Mouse (Mus musculus) neural tube, embryonic 10.5 days (tissue): ENCODE measurements around the gene Mfap1a.
"Not testable (repeated sequence)": the region's sequence is repeated elsewhere in the genome, so short reads cannot be mapped to it uniquely, and the experiment has no call there.

Experiments used
- DNase-seq: peaks from one replicate; pipeline ENCODE4 v3.0.0-alpha.2; 2017; ENCODE audit warnings: low spot score; ENCODE audit errors: extremely low spot score

Mfap1a gene

DNA sequence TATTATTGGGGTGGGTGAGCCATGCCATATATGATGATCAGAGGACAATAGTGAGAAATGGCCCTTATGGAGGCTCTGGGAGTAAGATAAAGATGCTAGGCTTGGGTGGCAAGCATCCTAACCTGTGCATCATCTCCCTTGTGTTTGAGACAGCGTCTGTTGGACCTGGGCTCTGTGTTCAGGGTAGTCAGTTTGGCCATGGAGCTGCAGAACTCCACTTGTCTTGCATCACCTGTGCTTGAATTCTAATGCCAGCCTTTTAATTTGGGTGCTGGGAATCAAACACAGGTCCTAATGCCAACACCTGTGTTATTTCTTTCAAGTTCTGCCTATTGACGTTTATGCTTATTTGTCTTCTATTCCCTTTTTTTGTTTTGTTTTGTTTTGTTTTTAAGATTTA lies 31.2 kb downstream of the Mfap1a start:
- DNase-seq = not testable (repeated sequence)

- DNase-seq = no peak
Observed at GRCm38 (mm10) chr2:121474180-121474535, 32.3 kb downstream of the Mfap1a start.

GRCm38 (mm10) chr2:121473301-121474179 lies 32.9 kb downstream of the Mfap1a start, which contains the start of gene Mfap1b:
Gene Mfap1b (minus strand): TSS chr2:121474067.
- peak; percentile 78 for DNase-seq

- not testable (repeated sequence) for DNase-seq
Observed at GRCm38 (mm10) chr2:121472783-121473182, 33.7 kb downstream of the Mfap1a start.

GRCm38 (mm10) chr2:121468982-121469381 lies 37.5 kb downstream of the Mfap1a start:
- not testable (repeated sequence) for DNase-seq

GRCm38 (mm10) chr2:121460071-121460470 lies 46.4 kb downstream of the Mfap1a start:
- no peak for DNase-seq

GRCm38 (mm10) chr2:121456692-121457642 lies 49.5 kb downstream of the Mfap1a start, which contains the start of gene Serinc4:
Gene Serinc4 (minus strand): TSS chr2:121456781.
- DNase-seq = peak; percentile 87

DNA sequence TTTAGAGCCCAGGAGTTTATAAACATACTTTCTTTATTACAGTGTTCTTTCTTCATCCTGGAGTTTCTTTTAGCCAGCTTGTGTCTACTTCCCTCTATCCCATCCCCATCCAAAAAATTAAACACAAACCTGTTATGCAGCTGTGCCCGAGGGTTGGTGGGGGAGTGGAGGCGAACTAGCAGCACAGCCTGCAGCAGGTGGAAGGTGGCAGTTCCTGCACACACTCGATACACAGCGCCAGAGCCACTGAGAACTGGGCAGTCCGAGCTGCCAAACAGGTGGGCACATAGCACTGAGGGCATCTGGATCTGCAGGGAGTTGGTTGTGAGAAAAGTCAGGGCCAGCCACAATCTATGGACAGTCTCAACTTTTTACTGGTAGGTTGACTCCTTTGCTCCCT lies 50.9 kb downstream of the Mfap1a start:
- DNase-seq = peak; percentile 6

- no peak for DNase-seq
Observed at GRCm38 (mm10) chr2:121453917-121454316, 52.5 kb downstream of the Mfap1a start.

GRCm38 (mm10) chr2:121452990-121453389 lies 53.5 kb downstream of the Mfap1a start, which contains the start of gene Hypk:
Gene Hypk (plus strand): TSS chr2:121453290.
- no peak for DNase-seq

DNA sequence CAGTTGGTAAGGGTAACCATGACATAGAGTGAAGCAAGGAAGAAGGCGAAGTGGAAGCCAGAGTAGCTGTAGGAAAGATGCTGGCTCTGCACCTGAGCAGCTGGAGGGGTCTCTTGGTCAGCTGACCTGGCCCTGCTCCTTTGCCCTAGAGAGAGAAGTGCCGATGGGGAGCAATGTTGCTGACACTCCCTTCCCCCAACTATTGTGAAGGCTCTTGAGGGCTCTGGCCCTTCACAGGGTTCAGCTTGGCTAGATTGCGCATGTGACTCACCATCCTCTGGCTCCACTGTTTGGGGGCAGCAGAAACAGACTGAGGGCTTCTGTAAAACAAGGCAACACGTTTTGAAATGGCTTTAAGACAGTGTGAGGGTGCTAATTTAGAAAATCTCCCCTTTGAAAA lies 54.1 kb downstream of the Mfap1a start:
- DNase-seq = no peak

- no peak for DNase-seq
Observed at GRCm38 (mm10) chr2:121450093-121450492, 56.4 kb downstream of the Mfap1a start.

- DNase-seq = no peak
Observed at GRCm38 (mm10) chr2:121449545-121450011, 56.9 kb downstream of the Mfap1a start.

- peak; percentile 99 for DNase-seq
Observed at GRCm38 (mm10) chr2:121448739-121449535, 57.5 kb downstream of the Mfap1a start, which contains the start of gene Serf2. Gene Serf2 (plus strand): TSS chr2:121449195.

DNA sequence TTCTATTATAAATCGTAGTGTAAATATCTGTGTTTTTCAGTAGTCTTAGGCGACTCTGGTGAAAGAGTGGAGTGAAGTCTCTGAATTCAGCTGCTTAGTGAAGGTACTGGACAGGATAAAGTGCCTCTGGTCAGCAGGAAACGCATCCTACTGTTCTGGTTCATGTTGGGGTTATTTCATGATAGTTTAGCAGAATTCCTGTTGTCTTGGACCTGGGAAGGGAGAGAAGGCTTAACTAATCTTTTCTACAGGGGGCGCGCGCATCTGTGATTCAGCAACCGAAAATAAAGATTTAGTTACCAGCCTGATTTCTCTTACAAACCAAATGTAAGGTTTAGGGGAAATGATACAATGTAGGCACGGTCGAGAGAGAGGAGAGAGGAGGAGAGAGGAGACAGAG lies 58.3 kb downstream of the Mfap1a start:
- DNase-seq = no peak

- DNase-seq = no peak
Observed at GRCm38 (mm10) chr2:121447006-121447405, 59.5 kb downstream of the Mfap1a start.

DNA sequence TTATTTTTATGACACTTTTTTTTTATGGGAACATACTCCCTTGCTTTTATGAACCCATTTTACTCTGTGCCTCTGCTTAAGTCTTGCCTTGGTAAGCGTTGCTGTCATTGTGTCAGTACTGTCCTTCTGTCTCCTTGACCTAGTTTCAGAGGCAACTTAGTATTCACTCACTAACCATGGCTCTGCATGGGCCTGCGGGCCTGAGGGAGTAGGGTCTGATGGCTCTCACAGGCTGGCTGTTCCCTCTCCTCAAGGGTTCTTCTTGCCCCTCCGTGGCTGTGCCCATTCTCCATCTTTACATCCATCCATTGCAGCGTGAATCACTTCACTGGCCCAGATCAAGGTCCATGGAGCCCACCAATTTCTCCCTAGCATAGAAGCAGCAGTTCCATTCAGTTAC lies 60.0 kb downstream of the Mfap1a start:
- no peak for DNase-seq

DNA sequence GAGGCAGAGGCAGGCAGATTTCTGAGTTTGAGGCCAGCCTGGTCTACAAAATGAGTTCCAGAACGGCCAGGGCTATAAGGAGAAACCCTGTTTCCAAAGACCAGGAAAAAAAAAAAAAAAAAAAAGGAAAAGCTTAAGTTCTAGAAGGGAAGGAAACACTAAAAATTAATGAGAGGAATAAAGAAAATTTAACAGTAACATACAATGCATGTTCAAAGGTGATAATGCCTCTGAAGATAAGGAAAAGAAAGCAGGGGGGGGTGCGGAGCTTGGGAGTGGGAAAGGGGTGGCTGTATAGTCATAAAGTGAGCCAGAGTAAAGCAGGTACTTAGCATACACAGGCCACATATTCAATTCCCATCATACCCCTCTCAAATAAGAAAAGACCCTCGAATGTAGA lies 61.3 kb downstream of the Mfap1a start:
- DNase-seq = no peak

- no peak for DNase-seq
Observed at GRCm38 (mm10) chr2:121444178-121444577, 62.3 kb downstream of the Mfap1a start, which contains the start of gene Ell3. Gene Ell3 (minus strand): TSS chr2:121444278.

DNA sequence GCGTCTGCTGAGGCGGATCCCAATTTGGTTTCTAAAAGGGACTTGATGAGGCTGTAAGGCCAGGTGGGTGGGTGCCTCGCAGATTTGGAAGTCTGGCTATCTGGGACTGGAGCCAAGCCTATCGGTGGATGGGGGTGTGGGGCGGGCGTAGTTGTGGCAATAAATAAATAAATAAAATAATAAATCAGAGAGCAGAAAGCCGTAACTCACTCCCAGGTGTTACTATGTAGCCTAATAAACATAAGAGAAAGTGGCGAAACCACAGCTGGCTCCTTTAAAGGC lies 63.5 kb downstream of the Mfap1a start:
- DNase-seq = no peak
